Mouse (Mus musculus) ES-E14 (cell line): ENCODE measurements around the gene Llcfc1.

Source experiments
- HCFC1 ChIP-seq: IDR thresholded peaks from 2 replicates; pipeline ENCODE4 v1.6.1; 2012; ENCODE audit warnings: low read length, inconsistent platforms, borderline replicate concordance; ENCODE audit not compliant: insufficient read depth
- ZC3H11A ChIP-seq: IDR thresholded peaks from 2 replicates; pipeline ENCODE4 v1.6.1; 2012; ENCODE audit warnings: low read depth, mild to moderate bottlenecking, inconsistent platforms, low read length, borderline replicate concordance

DNA sequence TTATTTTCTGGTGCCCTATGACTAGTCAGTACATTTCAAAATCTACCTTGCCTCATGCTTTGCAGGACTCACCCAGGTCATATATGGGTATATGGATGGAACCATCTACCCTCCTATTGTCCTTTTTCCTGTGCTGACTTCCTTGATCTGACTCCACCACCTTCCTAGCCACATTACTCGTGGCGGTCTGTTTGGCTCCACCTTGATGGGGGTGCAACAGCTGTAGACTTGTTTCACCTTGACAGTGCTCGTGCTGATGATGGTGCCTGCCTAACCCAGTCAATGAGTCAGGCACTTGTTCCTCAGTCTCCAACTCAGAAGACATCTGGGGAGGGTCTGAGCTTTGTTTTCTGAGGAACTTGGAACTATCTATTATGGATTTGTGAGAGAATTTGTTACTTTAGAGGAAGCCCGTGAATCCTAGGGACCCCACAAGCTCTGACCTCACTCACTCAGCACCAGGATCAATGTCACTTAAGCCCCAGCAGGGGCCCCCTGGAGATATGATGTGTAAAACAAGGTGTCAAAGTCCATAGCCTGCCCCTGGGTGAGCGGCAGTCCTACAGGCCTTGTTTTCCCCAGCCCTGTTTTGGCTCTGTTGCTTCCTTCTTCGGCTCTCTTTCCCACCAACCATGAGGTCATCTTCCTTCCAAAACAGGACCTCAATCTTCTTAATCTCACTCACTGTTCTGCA is 42.9 kb upstream of the Llcfc1 start:
- TF ChIP-seq ZC3H11A (no peak), HCFC1 (no peak)
